Mouse (Mus musculus) ZHBTc4 (cell line): Measurements from ENCODE around the gene 9230112D13Rik.

ENCODE experiments used
- DNase-seq: peaks from one replicate; pipeline ENCODE4 v3.0.0-alpha.2; 2011; ENCODE audit warnings: low read depth, low spot score

Gene 9230112D13Rik

DNA sequence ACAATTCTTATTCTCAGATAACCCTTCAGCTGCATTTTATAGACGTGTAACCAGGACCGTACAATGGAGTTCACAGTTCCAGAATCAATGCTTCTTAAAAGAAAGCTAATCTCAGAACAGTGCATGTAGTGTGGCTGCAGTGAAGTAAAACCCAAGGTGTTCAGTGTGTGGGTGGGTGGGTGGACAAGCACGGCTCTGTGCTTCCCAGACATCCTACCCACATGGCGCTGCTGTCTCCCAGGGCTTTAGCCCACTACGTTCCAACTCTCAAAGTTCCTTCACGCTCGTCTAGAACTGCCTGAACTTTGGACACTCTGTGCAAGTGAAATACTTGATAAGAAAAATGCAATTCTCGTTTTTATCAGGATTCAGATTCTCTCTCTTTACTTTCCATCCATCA, at the start of gene 9230112D13Rik:
TSS of gene 9230112D13Rik (minus strand) at position 101 of the 400 bp plus-strand sequence.
- DNase-seq = no peak

DNA sequence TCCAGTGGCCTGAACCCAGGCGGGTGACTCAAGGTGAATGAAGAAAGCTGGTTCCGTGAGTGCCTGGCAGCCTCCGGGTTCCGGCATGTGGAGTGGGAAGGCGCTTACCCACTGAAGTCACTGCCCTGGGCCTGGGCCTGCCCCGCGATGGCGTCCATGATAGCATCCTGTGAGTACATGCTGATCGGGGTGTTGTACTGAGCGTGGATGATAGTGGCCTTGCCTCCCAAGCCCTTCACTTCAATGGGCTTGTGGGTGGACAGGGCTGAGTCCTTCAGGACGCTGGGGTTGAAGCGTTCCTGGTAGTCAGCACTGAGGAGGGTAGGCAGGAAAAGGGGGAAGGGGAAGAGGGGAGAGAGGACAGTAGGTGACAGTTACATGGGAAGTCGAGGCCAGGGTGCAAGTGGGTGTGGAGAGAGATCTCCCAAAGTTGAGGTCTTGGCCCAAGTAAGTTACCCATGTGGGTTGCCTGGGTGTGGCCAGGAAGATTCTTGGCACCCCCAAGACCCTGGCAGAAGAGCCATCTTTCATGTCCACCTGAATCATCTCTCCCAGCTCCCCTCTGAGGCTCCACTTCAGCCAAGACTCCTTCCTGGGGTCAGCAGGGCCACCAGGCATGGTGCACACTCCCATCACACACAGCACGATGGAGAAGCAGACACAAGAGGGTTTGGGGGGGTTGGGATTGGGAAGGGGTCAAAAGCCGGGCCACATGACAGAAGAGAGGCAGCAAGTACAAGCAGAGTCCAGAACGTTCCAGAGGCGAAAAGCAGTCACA, 49.2 kb upstream of the 9230112D13Rik start:
- DNase-seq = no peak

DNA sequence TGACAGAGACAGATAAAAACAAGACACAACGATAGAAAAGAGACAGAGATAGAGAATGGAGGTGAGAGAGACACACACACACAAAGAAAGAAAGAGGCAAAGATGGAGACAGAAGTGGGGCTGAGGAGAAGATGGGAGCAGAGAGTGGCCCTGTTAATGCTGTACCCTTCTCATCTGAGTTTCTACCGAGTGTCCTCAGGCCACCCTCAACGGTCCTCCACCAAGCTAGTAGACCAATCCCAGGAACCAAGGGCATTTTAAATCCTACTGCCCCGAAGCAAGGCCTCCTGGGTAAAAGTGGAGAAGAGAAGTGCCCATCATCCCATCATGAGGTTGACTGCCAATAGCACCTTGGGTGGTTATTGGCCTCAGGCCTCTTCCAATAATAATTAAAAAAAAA, 48.3 kb upstream of the 9230112D13Rik start:
- DNase-seq = no peak

DNA sequence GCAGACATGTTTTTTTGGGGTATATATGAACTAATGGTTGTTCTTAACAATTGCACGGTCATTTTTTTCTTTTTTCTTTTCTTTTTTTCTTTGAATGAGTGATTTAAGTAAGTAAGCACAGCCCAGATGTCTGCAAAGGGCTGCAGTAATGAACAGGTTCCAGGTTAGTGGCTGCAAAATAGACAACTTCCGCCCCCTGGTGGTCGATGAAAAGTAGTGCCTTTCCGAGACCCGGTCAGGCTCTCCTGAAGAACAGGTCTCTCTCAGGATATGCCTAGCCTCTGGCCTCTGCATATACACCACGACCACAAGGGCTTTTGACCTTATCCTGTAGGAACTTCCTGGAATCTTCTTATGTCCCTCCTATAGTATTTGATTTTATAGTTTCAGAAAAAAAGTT, 47.7 kb upstream of the 9230112D13Rik start:
- DNase-seq = peak; percentile 88

DNA sequence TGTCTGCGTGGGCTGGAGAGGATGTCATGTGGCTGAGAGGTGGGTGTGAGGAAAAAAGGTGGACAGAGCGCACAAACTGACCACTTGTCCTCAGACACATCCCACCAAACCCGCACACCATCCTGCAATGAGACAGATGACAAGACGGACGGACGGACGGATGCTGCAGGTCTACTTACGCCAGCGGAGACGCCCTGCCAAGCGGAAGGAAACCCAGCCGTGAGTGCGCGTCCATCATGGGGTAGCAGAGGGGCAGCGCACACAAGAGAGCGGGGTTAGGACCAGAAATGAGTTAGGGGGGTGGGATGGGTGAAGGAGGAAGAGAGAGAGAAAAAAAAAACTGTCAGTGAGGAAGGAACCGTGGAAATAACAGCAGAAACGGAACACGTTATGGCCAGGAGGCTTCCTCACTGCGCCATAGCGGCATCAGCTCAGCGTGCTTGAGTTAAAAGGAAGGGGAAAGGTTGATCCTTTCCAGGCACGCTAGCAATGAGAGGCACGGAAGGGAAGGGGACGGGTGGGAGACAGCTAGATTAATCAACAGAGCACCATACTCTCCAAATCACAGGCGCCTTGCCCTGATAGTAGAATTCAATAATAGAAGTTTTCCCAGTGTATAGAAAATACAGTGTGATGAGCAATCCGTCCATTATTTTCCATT, 47.1 kb upstream of the 9230112D13Rik start:
- DNase-seq = peak; percentile 32

DNA sequence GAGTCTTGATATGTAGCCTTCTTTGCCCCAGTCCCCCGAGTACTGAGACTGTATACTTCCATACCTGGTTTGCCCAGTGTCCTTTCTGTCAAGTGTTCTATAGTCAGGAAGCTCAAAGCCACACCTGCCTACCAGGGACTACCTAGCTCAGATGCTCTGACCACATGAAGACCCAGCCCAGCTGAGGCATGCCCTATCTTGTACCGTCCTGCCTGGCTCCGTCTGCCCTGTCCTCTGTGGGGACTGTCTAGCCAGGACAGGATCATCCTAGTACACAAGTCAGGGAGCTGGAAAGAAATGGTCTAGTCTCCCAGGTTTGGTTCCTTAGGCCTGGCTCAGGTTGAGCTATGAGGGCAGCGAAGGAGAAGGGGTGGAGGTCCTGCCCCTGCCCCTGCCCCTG, 46.0 kb upstream of the 9230112D13Rik start:
- no peak for DNase-seq

DNA sequence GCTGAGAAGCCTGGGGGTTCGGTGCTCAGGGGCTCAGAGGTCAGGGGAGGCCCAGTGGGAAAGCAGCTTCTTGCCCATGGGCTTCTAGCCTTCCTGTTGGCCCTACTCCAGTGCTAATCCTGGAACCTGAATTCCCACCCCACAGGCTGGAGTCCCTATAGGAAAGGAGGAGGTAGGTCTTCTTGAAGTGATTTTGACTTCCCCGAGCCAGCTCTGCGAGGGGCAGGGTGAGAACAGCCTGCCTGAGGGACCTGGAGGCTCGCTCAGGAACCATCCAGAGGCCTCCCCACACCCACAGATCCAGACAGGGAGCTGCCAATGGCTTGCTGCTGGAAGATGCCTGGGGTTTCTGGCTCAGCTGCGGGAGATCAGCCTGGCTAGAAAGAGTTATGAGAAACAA, 45.1 kb upstream of the 9230112D13Rik start:
- DNase-seq = no peak

DNA sequence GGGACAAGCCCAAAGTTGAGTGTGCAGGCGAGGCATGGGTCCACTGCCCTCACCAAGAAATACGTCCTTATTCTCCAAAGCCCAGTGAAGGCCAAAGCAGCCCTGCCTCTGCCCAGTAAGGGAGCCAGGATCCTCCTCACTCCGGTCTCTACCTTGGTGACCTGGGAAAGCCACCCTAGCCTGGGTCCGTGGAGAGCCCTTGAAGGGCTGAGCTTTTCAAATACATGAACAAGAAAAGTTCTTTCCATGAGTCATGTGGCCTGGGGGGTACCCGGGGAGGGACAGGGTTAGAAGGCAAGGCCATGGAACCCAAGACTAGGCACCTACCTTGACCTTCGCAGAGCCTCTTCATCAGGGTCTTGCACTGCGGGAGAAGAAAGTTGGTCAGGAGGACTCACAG, 43.9 kb upstream of the 9230112D13Rik start:
- no peak for DNase-seq

DNA sequence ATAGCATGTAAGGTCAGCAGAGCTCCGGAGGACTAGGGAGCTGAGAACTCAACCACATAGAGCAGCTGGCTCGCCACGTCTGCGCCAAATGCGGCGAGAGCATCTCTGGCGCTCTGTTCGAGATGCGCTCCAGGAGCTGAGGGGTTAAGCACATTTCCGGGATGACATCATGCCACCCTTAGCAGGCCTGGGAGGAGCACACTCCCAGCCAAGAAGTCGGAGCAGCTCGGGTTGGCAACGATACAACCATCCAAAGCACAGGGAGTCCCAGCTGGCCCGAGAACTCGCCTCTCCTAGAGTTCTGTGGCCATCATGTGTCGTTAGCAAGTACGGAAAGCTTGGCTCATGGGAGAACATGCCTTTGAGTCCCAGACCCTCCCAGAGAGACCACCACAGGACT, 43.1 kb upstream of the 9230112D13Rik start:
- DNase-seq = no peak

DNA sequence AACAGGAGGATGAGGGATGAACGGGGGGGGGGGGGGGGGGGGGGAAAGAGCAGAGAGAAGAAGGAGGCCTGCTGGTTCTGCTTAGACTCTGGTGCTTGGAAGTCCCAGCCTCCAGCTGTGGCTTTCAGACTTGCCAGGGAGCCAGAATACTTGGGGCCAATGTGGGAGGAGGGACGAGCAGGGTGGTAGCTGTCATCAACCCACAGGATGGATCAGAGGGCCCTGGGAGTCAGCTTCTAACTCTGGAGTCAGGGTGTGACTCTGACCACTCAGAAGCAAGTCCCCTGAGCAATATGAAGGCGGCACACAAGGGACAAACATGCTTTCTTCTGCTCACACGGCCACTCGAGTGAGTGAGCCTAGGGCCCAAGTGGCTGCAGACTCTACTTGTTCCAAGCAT, 42.0 kb upstream of the 9230112D13Rik start:
- DNase-seq = no peak

DNA sequence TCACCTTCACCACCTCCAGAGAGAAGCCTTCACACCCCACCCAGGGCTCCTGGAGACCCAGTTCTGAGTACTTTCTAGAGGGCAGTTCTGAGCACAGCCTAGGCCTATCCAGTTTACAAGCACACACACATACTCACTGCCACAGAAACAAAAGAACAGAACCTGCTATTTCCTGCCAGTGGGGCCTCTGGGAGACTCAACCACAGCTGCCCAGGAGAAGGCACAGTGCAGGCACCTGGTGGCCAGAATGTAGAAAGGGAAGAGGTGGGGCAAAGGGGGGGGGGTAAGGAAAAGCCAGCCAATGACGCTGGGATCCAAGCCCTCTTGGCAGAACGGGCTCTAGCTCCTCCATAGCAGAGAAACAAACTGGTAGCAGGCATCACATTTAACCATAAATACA, 39.8 kb upstream of the 9230112D13Rik start:
- DNase-seq = peak; percentile 78

DNA sequence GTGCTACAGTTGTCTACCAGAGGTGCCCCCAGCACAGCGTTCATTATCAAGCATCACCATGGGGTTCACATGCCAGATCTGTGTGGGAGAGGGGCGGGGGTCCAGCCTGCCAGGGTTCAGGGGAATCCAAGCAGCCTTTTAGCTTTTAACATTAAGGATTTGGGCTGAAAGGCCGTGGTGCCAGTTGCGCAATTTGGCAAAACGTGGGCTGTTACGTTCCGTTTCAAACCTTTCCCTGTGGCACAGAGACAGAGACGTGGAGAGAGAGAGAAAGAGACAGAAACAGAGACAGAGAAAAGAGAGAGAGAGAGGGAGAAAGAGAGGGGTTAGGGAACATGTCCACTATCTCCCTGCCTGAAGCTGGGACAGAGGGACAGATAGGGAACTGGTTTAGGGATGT, 39.0 kb upstream of the 9230112D13Rik start:
- DNase-seq = no peak

DNA sequence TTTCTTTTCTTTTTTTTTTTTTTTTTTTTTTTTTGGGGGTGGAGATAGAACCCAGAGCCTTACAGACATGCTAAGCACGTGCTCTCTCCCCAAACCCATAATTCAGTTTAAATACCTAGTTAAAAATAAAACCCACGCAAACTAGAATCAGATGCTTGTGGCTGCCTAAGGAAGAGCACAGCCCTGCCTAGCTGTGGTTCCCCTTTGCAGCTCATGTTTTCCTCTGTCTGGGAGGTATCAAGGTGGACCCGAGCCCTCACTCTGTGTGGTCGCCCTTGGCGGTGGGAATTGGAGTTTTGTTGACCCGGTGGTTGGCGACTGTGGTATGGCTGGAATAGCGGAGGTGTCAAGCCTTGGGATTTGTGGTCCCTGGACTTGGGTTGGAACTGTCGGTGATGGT, 36.3 kb upstream of the 9230112D13Rik start:
- DNase-seq = no peak

DNA sequence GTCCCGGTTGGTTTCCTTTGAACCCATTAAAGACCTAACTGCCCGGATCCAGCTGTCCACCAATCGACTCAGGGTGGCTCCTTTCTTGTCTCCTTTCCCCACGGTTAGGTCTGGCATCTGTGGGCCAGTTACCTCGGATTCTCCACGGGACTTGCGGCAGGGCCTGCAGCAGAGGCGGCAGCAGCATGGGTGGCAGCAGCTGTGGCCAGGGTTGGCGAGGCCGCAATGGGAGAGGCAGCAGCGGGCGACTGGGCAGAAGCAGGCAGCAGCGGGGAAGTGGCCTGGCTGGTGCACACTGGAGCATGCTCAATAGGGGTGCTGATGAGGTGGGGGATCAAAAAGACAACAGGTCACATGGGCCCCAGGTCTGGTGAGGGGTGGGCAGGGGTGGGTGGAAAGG, 32.6 kb upstream of the 9230112D13Rik start:
- peak; percentile 12 for DNase-seq

DNA sequence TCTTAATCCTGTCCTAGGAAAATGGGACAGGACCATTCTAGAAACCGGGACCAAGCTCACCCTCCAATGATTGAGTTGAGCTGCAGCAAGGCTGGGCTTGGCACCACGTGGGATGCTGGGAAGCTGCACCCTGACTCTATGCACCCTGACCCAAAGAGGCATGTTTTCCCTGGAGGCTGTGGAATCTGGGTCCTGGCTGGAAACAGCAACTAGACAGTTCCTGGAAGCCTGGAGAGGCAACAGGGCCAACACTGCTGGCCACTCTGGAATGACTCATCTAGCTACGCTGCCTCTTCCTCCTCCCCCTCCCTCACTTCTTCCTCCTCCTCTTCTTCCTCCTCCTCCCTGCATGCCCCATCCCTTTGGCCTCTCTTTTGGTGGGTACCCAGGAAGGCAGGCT, 31.4 kb upstream of the 9230112D13Rik start:
- no peak for DNase-seq

DNA sequence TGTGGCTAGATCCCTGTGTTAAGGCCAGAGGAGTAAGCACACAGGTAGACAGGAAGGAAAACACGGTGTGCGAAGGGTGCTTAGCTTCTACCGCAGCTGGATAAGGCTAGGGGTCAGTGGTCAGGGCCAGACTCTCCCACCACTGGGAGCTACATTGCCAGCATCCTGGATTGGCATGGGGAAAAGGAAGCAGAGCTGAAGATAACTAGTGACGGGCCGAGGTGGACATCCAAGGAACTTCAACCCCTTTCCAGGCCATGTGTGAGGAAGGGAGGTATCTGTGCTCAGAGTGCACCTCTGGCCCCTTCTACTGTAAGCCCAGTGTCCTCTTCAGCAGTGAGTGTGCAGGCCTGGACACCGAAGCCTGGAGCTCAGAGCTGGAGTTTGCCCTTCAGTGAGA, 30.9 kb upstream of the 9230112D13Rik start:
- DNase-seq = no peak

DNA sequence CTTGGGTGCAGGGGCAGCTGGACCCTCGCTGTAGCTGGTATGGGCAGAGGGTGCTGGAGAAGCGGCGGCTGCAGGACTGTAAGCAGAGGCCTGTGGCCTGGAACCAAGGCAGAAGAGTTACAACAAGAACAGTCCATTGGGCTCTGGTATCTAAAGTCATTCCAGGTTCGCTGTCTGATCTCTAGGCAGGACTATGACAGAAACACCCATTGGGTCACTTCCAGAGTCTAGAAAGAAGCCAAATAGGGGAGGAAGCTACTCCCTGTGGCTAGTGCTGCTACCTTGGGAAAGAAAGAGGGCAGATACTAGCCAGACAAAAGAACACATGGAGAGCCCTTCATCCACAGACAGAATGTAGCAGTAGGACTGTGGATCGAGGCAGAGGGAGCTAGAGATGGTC, 29.6 kb upstream of the 9230112D13Rik start:
- no peak for DNase-seq

DNA sequence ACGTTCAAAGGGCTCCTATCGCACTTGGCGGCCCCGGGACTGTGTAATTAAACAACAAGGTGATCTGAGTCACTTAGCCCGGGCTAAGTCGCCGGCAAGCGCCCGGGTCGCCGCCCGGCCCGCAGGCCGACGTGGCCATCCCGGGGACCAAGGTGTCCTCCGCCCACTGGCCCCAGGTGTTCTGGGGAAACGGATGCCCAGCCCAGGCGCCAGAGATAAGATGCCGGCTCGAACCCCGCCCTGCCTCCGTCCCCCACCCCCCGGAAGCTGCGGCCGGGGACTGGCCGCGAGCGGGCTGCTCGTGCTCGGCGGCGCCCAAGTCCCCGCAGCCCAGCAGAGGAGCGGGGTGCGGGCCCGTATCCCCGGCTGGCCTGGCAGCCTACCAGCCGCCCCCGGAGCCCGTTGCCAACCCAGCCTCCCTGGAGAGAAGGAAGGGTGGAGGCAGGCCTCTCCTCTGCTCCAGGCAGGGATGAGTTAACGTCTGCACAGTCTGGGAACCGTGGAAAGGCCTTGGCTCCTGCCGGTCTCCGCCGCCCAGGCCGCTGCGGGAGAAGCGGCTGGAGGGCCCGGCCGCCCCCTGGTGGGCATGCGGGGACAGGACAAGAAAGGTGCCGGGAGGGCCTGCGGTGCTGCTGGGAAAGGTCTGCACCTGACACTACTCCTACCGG, 26.5 kb upstream of the 9230112D13Rik start:
- peak; percentile 94 for DNase-seq

DNA sequence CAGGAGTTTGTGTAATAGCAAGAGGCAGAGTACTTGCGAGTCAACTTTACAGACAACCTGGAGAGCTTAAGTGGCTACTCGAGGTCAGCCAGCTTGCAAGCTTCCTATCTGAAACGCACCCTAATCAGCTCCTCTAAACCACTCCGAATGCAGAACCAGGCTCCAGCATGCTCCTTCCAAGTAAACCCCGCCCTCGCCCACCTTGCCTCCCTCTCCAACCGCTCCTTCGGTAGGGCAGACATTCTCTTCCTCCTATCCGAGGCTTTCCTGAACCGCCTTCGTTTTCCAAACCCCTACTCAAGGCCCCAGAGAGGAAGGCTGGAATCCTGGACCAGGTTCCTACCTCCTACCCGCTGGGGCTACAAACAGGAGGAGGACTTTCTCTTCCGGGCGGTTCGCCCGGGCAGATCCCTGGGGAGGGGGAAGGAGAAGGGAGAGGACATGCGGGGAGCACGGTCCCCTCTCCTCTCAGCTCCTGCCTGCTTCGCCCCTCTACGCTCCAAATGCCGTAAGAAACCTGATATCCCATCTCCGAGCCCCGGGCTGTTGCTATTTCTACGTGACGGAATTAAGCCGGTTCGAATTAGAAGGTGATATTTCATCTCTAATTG, 25.9 kb upstream of the 9230112D13Rik start:
- peak; percentile 89 for DNase-seq

DNA sequence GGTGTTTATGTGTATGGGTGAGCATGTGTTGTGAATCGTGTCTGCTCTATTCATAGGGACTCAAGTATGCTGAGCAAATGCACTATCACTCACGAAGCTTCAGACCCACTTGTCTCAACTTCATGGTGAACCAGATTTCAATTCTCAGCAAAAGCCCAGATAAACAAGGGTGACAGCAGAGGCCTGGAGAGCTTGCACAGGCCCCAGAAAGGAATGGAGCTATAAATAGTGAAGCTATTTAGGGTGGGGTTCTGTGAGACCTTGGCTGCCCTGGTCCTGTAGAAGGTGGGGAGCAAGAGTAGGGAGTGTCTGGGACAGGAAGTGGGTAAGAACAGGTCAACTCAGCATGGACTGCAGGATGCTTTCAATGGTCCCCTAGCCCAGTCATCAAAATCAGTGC, 21.9 kb upstream of the 9230112D13Rik start:
- no peak for DNase-seq

DNA sequence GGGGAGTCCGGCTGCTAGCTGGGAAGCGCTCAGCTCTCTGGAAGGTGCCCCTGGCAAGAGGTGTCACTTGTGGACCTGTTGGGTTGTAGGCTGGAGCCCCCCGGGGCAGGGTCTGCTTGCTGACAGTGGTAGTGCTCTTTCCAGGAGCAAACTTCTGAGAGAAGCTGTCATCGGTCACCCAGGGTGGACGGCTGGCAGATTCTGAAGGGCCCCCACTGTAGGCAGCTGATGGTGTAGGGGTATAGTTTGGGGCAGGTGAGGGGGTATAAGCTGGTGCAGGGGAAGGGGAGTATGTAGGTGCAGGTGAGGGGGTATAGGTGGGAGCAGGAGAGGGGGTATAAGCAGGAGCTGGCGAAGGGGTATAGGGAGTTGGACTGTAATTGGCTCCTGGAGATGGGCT, 21.4 kb upstream of the 9230112D13Rik start:
- DNase-seq = no peak

DNA sequence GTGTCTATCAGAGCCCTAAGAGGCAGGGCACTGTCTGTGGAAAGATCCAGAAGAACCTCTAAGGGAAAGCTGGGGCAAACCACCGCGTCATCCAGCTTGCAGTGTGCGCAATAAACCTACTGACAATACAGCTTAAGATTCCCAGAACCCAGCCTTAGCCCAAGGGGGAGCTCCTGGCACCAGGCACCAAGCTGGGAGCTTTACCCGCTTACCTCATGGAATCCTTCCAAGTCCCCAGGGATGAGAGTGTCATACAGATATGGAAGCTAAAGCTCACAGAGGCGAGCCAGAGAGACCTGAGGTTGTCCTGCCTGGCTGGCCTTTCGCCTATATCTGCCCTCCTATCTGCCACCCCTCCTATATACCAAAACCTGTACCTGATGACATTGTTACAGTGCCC, 21.0 kb upstream of the 9230112D13Rik start:
- no peak for DNase-seq
